Mouse (Mus musculus) neural tube, embryonic 14.5 days (tissue): ENCODE data around the gene Sept12. TPM values are rescaled to one million over a fixed set of nuclear protein-coding genes. Genes with fewer than 3 reads are reported as not detected.

Experiments
- ATAC-seq: fragments of 200-750 bp; cut with Nextera tagmentation; 2 replicates; pipeline ENCODE4 v1.8.0; 2017; ENCODE audit warnings: low read depth, mild to moderate bottlenecking, moderate TSS enrichment, moderate library complexity
- H3K27ac ChIP-seq: fragments of 300-500 bp; sonication (generic); 2 replicates; pipeline ENCODE4 v1.5.1; 2014; ENCODE audit warnings: low read depth, mild to moderate bottlenecking, control low read depth, low read length, moderate library complexity, mixed read lengths
- H3K27me3 ChIP-seq: fragments of 300-500 bp; sonication (generic); 2 replicates; pipeline ENCODE4 v1.6.1; 2014; ENCODE audit warnings: low read length; ENCODE audit not compliant: control insufficient read depth, insufficient read depth
- H3K36me3 ChIP-seq: fragments of 300-500 bp; sonication (generic); 2 replicates; pipeline ENCODE4 v1.6.1; 2014; ENCODE audit warnings: low read length, mixed read lengths; ENCODE audit not compliant: control insufficient read depth, insufficient read depth
- H3K4me1 ChIP-seq: fragments of 300-500 bp; sonication (generic); 2 replicates; pipeline ENCODE4 v1.6.1; 2014; ENCODE audit warnings: low read length; ENCODE audit not compliant: control insufficient read depth, insufficient read depth
- H3K4me2 ChIP-seq: fragments of 300-500 bp; sonication (generic); 2 replicates; pipeline ENCODE4 v1.6.1; 2014; ENCODE audit warnings: mild to moderate bottlenecking, low read depth, low read length, control low read depth
- H3K4me3 ChIP-seq: fragments of 300-500 bp; sonication (generic); 2 replicates; pipeline ENCODE4 v1.5.1; 2014; ENCODE audit warnings: low read depth, low read length, control low read depth, mixed read lengths
- H3K9ac ChIP-seq: fragments of 300-500 bp; sonication (generic); replicated peaks from 2 replicates; pipeline ENCODE4 v1.6.1; 2014; ENCODE audit warnings: low read depth, mild to moderate bottlenecking, control low read depth, low read length, mixed read lengths
- H3K9me3 ChIP-seq: fragments of 300-500 bp; sonication (generic); 2 replicates; pipeline ENCODE4 v1.6.1; 2016; ENCODE audit warnings: low read length; ENCODE audit not compliant: control insufficient read depth
- WGBS: fragments of 180-500 bp; shearing (Covaris S2); extraction: QIAGEN DNeasy Blood & Tissue Kit; methylation state at CpG from one replicate; pipeline ENCODE4 v1.1.7; 2014; 5-methylcytosine and 5-hydroxymethylcytosine counted together
- polyA plus RNA-seq: library from polyadenylated mRNA; unstranded; fragments of >200 nt; fragmentation: Nextera tagmentation; extraction: Ambion mirVana; gene quantifications from 2 replicates; pipeline ENCODE4 v1.2.1, GENCODE M21; 2014

The Sept12 gene
- polyA plus RNA-seq, 1 experiment from 2014 or later: not detected

GRCm38 (mm10) chr16:5012036-5013005 lies 14.7 kb upstream of the Sept12 start:
- 54% methylated on average over 13 of the region's 13 CpGs for WGBS
- Histone ChIP-seq H3K4me2 (peak overlapping the region; percentile 70), H3K27ac (no peak overlapping the region), H3K9ac (peak overlapping the region; percentile 76; the same call in 1 of the 2 replicates), H3K4me3 (peak overlapping the region; percentile 65), H3K27me3 (no peaks in the 10 kb centered on the region), H3K4me1 (peaks cover 9% of the 10 kb centered on the region; the same call in 1 of the 2 replicates), H3K9me3 (no peaks in the 10 kb centered on the region), H3K36me3 (peaks cover 26% of the 10 kb centered on the region)
- ATAC-seq: no peak

- H3K27me3 ChIP-seq: no peaks in the 10 kb centered on the region
- no peaks in the 10 kb centered on the region for H3K9me3 ChIP-seq
- 92% methylated on average over 7 of the region's 7 CpGs for WGBS
- no peak overlapping the region for H3K4me3 ChIP-seq
- H3K4me2 ChIP-seq: no peak overlapping the region
- no peak overlapping the region for H3K27ac ChIP-seq
- no peak for ATAC-seq
- no peak overlapping the region for H3K9ac ChIP-seq
- peaks cover 18% of the 10 kb centered on the region for H3K36me3 ChIP-seq
- peaks cover 9% of the 10 kb centered on the region; the same call in 1 of the 2 replicates for H3K4me1 ChIP-seq
Observed at GRCm38 (mm10) chr16:5011285-5011684, 13.6 kb upstream of the Sept12 start.

GRCm38 (mm10) chr16:5010371-5010935 lies 12.8 kb upstream of the Sept12 start:
- 85% methylated on average over 10 of the region's 10 CpGs for WGBS
- no peaks in the 10 kb centered on the region for H3K9me3 ChIP-seq
- no peak overlapping the region for H3K4me2 ChIP-seq
- H3K4me1 ChIP-seq: peaks cover 9% of the 10 kb centered on the region; the same call in 1 of the 2 replicates
- ATAC-seq: no peak
- H3K4me3 ChIP-seq: no peak overlapping the region
- no peaks in the 10 kb centered on the region for H3K27me3 ChIP-seq
- no peak overlapping the region for H3K27ac ChIP-seq
- no peak overlapping the region for H3K9ac ChIP-seq
- peaks cover 9% of the 10 kb centered on the region for H3K36me3 ChIP-seq

DNA sequence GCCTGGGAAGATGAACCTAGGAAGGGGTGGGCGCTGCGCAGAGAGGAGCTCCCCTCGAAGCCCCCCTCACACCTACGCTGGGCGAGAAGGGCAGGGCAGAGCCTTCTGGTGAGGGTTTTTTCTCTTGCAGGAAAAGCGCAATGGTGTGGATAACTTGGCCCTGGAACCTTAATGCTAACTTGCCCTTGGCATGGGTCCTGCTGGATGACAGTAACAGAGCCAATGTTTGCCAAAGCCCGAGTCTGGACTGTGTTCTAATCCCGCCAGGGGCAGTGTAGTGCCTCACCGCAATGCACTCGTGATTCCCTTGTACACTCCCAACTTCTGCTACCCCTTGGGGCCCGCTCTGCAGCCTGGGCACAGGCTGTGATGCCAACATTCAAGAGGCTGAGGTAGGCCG lies 10.4 kb upstream of the Sept12 start:
- Histone ChIP-seq H3K27ac (no peak overlapping the region), H3K9ac (no peak overlapping the region), H3K4me1 (peaks cover 9% of the 10 kb centered on the region; the same call in 1 of the 2 replicates), H3K27me3 (no peaks in the 10 kb centered on the region), H3K9me3 (no peaks in the 10 kb centered on the region), H3K4me3 (no peak overlapping the region), H3K36me3 (no peaks in the 10 kb centered on the region), H3K4me2 (no peak overlapping the region)
- no peak for ATAC-seq
- WGBS: 88% methylated on average over 12 of the region's 12 CpGs

- H3K4me2 ChIP-seq: no peak overlapping the region
- no peaks in the 10 kb centered on the region for H3K27me3 ChIP-seq
- no peak overlapping the region for H3K4me3 ChIP-seq
- H3K36me3 ChIP-seq: no peaks in the 10 kb centered on the region
- no peak for ATAC-seq
- 61% methylated on average over 6 of the region's 6 CpGs for whole genome bisulfite sequencing
- H3K9me3 ChIP-seq: no peaks in the 10 kb centered on the region
- H3K9ac ChIP-seq: no peak overlapping the region
- peaks cover 6% of the 10 kb centered on the region; the same call in 1 of the 2 replicates for H3K4me1 ChIP-seq
- H3K27ac ChIP-seq: no peak overlapping the region
Observed at GRCm38 (mm10) chr16:5007492-5007891, 9.8 kb upstream of the Sept12 start.

DNA sequence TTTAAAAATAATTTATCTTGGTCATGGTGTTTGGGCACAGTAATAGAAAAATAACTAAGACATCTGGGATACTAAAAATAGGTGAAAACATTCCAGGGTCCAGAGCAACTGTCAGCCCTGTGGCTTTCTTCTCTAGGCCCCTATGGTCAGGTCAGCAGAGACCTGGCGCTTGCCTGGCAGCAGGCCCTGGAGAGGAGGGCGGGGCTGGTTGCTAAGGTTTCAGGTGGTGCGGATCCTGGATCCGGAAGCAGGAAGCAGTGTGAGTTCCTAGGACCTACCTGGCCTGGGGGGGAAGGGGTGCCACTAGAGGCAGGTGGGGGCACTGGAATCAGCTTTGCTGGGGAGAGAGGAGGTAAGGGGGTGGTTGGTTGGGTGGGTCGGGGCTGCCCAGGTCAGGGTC lies 9.4 kb upstream of the Sept12 start, which contains the start of gene Smim22:
TSS of gene Smim22 (plus strand) at position 222 of the 400 bp plus-strand sequence.
- no peak for ATAC-seq
- whole genome bisulfite sequencing: 54% methylated on average over 5 of the region's 5 CpGs
- H3K27me3 ChIP-seq: no peaks in the 10 kb centered on the region
- H3K9me3 ChIP-seq: no peaks in the 10 kb centered on the region
- H3K4me1 ChIP-seq: peaks cover 2% of the 10 kb centered on the region; the same call in 1 of the 2 replicates
- no peak within 1 kb of the TSS for H3K4me3 ChIP-seq
- no peaks in the 10 kb centered on the region for H3K36me3 ChIP-seq
- no peak within 1 kb of the TSS for H3K9ac ChIP-seq
- no peak within 1 kb of the TSS for H3K4me2 ChIP-seq
- no peak within 1 kb of the TSS for H3K27ac ChIP-seq

DNA sequence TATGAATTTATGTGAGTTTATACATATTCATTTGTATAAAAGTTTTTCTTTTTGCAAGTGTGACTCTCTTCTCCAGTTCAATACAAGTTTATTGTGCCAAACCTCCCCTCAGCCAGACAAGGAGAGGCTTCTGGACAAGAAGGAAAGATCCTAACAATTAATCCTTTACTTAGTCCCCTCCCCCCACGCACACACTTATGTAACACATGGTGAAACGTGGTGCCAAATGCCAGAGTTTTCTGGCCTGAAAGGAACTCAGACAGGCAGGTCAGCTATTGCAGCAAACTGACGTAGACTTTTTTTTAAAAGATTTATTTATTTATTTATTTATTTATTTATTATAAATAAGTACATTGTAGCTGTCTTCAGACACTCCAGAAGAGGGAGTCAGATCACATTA lies 3.0 kb upstream of the Sept12 start:
- Histone ChIP-seq H3K4me2 (no peak overlapping the region), H3K27me3 (no peaks in the 10 kb centered on the region), H3K9ac (no peak overlapping the region), H3K27ac (no peak overlapping the region), H3K36me3 (no peaks in the 10 kb centered on the region), H3K9me3 (no peaks in the 10 kb centered on the region), H3K4me3 (no peak overlapping the region), H3K4me1 (no peaks in the 10 kb centered on the region)
- ATAC-seq: no peak
- 66% methylated on average over 3 of the region's 3 CpGs for WGBS

GRCm38 (mm10) chr16:4998984-4999383 lies 1.3 kb upstream of the Sept12 start:
- Histone ChIP-seq H3K4me1 (no peaks in the 10 kb centered on the region), H3K36me3 (no peaks in the 10 kb centered on the region), H3K27ac (no peak overlapping the region), H3K4me2 (no peak overlapping the region), H3K4me3 (no peak overlapping the region), H3K27me3 (no peaks in the 10 kb centered on the region), H3K9me3 (no peaks in the 10 kb centered on the region), H3K9ac (no peak overlapping the region)
- 73% methylated on average over 1 of the region's 1 CpGs for WGBS
- no peak for ATAC-seq

GRCm38 (mm10) chr16:4993276-4993675 lies 4.4 kb downstream of the Sept12 start:
- no peaks in the 10 kb centered on the region for H3K4me1 ChIP-seq
- no peaks in the 10 kb centered on the region for H3K36me3 ChIP-seq
- no peaks in the 10 kb centered on the region for H3K27me3 ChIP-seq
- H3K4me2 ChIP-seq: no peak overlapping the region
- no peak overlapping the region for H3K4me3 ChIP-seq
- H3K9me3 ChIP-seq: no peaks in the 10 kb centered on the region
- no peak for ATAC-seq
- WGBS: 89% methylated on average over 4 of the region's 4 CpGs
- no peak overlapping the region for H3K9ac ChIP-seq
- H3K27ac ChIP-seq: no peak overlapping the region
